Mouse (Mus musculus): ENCODE measurements around the gene Smagp. TPM values are rescaled to one million over a fixed set of nuclear protein-coding genes. Genes with fewer than 3 reads are reported as not detected.

Smagp gene
- polyA plus RNA-seq, 1 experiment from 2014 or later: 41.6 TPM

DNA sequence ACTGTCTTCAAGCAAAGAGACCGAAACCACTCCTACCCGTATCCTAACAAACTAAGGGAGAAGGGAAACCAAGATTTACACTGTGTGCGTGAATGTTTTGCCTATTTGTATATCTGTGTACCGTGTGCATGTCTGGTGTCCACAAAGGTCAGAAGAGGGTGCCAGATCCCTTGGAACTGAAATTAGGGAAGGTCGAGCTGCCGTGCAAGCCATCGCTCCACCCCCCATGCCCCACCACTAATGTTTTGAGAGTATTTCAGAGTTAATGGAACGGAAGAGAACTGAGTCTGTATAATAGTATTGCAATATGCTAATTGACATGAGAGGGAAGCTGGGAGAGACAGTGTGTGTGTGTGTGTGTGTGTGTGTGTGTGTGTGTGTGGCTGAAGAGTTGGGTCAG is 40.9 kb upstream of the Smagp start:
- no peak overlapping the region for H3K9ac ChIP-seq (replicated peaks; ENCODE audit: low read length)
- no peak for ATAC-seq (ENCODE audit: low FRiP score, low TSS enrichment)
- peaks cover 48% of the 10 kb centered on the region for H3K4me1 ChIP-seq (ENCODE audit: insufficient read depth, low read length)
- no peaks in the 10 kb centered on the region for H3K36me3 ChIP-seq (ENCODE audit: insufficient read depth, low read length)
- H3K4me2 ChIP-seq (replicated peaks; ENCODE audit: low read depth, low read length): no peak overlapping the region
- no peak overlapping the region for H3K4me3 ChIP-seq (ENCODE audit: low read length)
- H3K27me3 ChIP-seq (ENCODE audit: insufficient read depth, low read length): no peaks in the 10 kb centered on the region
- no peaks in the 10 kb centered on the region for H3K9me3 ChIP-seq (ENCODE audit: low read length)
- peak overlapping the region; percentile 85 for H3K27ac ChIP-seq (ENCODE audit: low read length)
- WGBS: 80% methylated on average over 8 of the region's 8 CpGs

- no peaks in the 10 kb centered on the region for H3K27me3 ChIP-seq (ENCODE audit: insufficient read depth, low read length)
- no peak overlapping the region for H3K4me3 ChIP-seq (ENCODE audit: low read length)
- no peak overlapping the region for H3K4me2 ChIP-seq (replicated peaks; ENCODE audit: low read depth, low read length)
- no peak overlapping the region for H3K27ac ChIP-seq (ENCODE audit: low read length)
- peaks cover 43% of the 10 kb centered on the region for H3K4me1 ChIP-seq (ENCODE audit: insufficient read depth, low read length)
- no peaks in the 10 kb centered on the region for H3K9me3 ChIP-seq (ENCODE audit: low read length)
- no peaks in the 10 kb centered on the region for H3K36me3 ChIP-seq (ENCODE audit: insufficient read depth, low read length)
- no peak for ATAC-seq (ENCODE audit: low FRiP score, low TSS enrichment)
- 80% methylated on average over 1 of the region's 1 CpGs for WGBS
- H3K9ac ChIP-seq (replicated peaks; ENCODE audit: low read length): no peak overlapping the region
Observed at GRCm38 (mm10) chr15:100676521-100676920, 39.8 kb upstream of the Smagp start.

GRCm38 (mm10) chr15:100675486-100675885 is 38.7 kb upstream of the Smagp start:
- Histone ChIP-seq H3K27me3 (ENCODE audit: insufficient read depth, low read length) (no peaks in the 10 kb centered on the region), H3K4me2 (replicated peaks; ENCODE audit: low read depth, low read length) (no peak overlapping the region), H3K4me3 (ENCODE audit: low read length) (no peak overlapping the region), H3K9me3 (ENCODE audit: low read length) (no peaks in the 10 kb centered on the region), H3K9ac (replicated peaks; ENCODE audit: low read length) (0 out of 2 replicates have a peak overlapping the region, but pooled peaks have one; percentile 31), H3K36me3 (ENCODE audit: insufficient read depth, low read length) (no peaks in the 10 kb centered on the region), H3K27ac (ENCODE audit: low read length) (0 out of 2 replicates have a peak overlapping the region, but pooled peaks have one; percentile 24), H3K4me1 (ENCODE audit: insufficient read depth, low read length) (peaks cover 34% of the 10 kb centered on the region)
- WGBS: 34% methylated on average over 3 of the region's 3 CpGs
- ATAC-seq (ENCODE audit: low FRiP score, low TSS enrichment): no peak

- no peak for ATAC-seq (ENCODE audit: low FRiP score, low TSS enrichment)
- Histone ChIP-seq H3K27ac (ENCODE audit: low read length) (no peak overlapping the region), H3K9ac (replicated peaks; ENCODE audit: low read length) (no peak overlapping the region), H3K4me2 (replicated peaks; ENCODE audit: low read depth, low read length) (no peak overlapping the region), H3K9me3 (ENCODE audit: low read length) (no peaks in the 10 kb centered on the region), H3K27me3 (ENCODE audit: insufficient read depth, low read length) (no peaks in the 10 kb centered on the region), H3K4me1 (ENCODE audit: insufficient read depth, low read length) (peaks cover 25% of the 10 kb centered on the region), H3K36me3 (ENCODE audit: insufficient read depth, low read length) (no peaks in the 10 kb centered on the region), H3K4me3 (ENCODE audit: low read length) (no peak overlapping the region)
- WGBS: 82% methylated on average over 10 of the region's 10 CpGs
Observed at GRCm38 (mm10) chr15:100674566-100674965, 37.8 kb upstream of the Smagp start.

DNA sequence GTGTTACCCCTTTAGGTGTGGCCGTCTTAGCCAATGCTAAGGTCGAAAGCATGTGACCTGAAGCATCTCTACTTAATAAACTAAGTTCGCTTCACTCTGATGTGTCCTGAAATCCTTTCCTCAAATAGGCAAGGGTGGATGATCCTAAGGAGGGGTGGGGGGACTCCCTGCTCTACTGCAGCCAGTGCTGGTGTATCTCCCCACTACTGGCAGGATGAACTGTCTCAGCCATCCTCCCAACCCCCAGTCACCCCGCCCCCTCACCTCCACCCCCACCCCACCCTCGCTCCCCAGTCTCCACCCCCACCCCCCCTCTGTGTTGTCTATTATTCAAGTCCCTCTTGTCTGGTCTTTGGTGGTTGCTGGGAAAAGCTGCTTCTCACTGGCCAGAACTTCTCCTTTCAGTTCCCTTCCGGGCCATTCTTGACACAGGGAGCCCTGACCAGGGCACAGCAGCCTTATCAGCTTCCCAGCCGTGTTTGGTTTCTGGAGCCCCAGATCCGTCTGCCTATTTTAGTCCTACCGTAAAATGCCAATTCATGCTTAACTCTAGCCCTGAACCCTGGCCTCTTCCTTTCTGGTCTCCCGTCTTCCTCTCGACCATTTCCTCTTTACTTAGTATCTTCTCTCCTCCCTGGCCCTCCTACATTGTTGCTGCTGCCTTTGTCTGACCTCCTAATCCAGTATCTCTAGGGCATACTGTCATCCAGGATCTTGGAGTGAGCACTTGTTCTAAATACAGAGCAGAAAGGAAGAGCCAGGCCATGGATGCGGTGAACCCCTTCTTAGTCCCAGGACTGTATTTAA is 37.0 kb upstream of the Smagp start:
- Histone ChIP-seq H3K9ac (replicated peaks; ENCODE audit: low read length) (no peak overlapping the region), H3K9me3 (ENCODE audit: low read length) (no peaks in the 10 kb centered on the region), H3K4me3 (ENCODE audit: low read length) (no peak overlapping the region), H3K36me3 (ENCODE audit: insufficient read depth, low read length) (no peaks in the 10 kb centered on the region), H3K4me2 (replicated peaks; ENCODE audit: low read depth, low read length) (no peak overlapping the region), H3K27me3 (ENCODE audit: insufficient read depth, low read length) (no peaks in the 10 kb centered on the region), H3K27ac (ENCODE audit: low read length) (0 out of 2 replicates have a peak overlapping the region, but pooled peaks have one; percentile 53), H3K4me1 (ENCODE audit: insufficient read depth, low read length) (peaks cover 21% of the 10 kb centered on the region)
- 53% methylated on average over 12 of the region's 12 CpGs for WGBS
- ATAC-seq (ENCODE audit: low FRiP score, low TSS enrichment): no peak

DNA sequence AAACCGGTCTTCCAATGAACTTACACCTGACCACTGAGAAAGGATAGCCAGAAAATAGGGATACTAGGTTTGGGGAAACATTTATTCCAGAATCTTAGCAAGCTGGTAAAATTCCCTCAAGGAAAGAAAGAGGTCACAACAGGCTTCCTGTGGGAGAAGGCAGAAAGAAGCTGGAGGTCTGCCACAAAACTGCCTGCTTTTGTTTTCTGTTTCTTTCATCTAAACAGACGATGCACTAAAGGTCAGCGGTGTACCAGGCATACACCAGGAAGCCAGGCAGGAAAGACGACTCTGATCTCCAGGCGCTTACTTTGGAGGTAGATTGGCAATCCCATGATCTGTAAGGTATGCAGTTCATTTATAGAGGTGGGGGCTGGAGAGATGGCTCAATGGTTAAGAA is 34.1 kb upstream of the Smagp start:
- Histone ChIP-seq H3K4me1 (ENCODE audit: insufficient read depth, low read length) (peaks cover 24% of the 10 kb centered on the region), H3K4me3 (ENCODE audit: low read length) (no peak overlapping the region), H3K9me3 (ENCODE audit: low read length) (no peaks in the 10 kb centered on the region), H3K27ac (ENCODE audit: low read length) (no peak overlapping the region), H3K36me3 (ENCODE audit: insufficient read depth, low read length) (no peaks in the 10 kb centered on the region), H3K27me3 (ENCODE audit: insufficient read depth, low read length) (no peaks in the 10 kb centered on the region), H3K4me2 (replicated peaks; ENCODE audit: low read depth, low read length) (no peak overlapping the region), H3K9ac (replicated peaks; ENCODE audit: low read length) (no peak overlapping the region)
- 73% methylated on average over 5 of the region's 5 CpGs for WGBS
- ATAC-seq (ENCODE audit: low FRiP score, low TSS enrichment): no peak

GRCm38 (mm10) chr15:100670004-100670403 is 33.3 kb upstream of the Smagp start:
- H3K9me3 ChIP-seq (ENCODE audit: low read length): no peaks in the 10 kb centered on the region
- WGBS: 84% methylated on average over 8 of the region's 8 CpGs
- peaks cover 19% of the 10 kb centered on the region for H3K4me1 ChIP-seq (ENCODE audit: insufficient read depth, low read length)
- H3K27ac ChIP-seq (ENCODE audit: low read length): no peak overlapping the region
- no peaks in the 10 kb centered on the region for H3K27me3 ChIP-seq (ENCODE audit: insufficient read depth, low read length)
- no peak overlapping the region for H3K9ac ChIP-seq (replicated peaks; ENCODE audit: low read length)
- ATAC-seq (ENCODE audit: low FRiP score, low TSS enrichment): no peak
- no peak overlapping the region for H3K4me3 ChIP-seq (ENCODE audit: low read length)
- H3K36me3 ChIP-seq (ENCODE audit: insufficient read depth, low read length): no peaks in the 10 kb centered on the region
- H3K4me2 ChIP-seq (replicated peaks; ENCODE audit: low read depth, low read length): no peak overlapping the region

GRCm38 (mm10) chr15:100669337-100669736 is 32.6 kb upstream of the Smagp start, which contains the start of gene Bin2:
Bin2 (minus strand) TSS chr15:100669553.
- ATAC-seq (ENCODE audit: low FRiP score, low TSS enrichment): no peak
- Histone ChIP-seq H3K27me3 (ENCODE audit: insufficient read depth, low read length) (no peaks in the 10 kb centered on the region), H3K27ac (ENCODE audit: low read length) (no peak within 1 kb of the TSS), H3K4me3 (ENCODE audit: low read length) (no peak within 1 kb of the TSS), H3K9me3 (ENCODE audit: low read length) (no peaks in the 10 kb centered on the region), H3K4me1 (ENCODE audit: insufficient read depth, low read length) (peaks cover 15% of the 10 kb centered on the region), H3K36me3 (ENCODE audit: insufficient read depth, low read length) (no peaks in the 10 kb centered on the region), H3K9ac (replicated peaks; ENCODE audit: low read length) (no peak within 1 kb of the TSS), H3K4me2 (replicated peaks; ENCODE audit: low read depth, low read length) (no peak within 1 kb of the TSS)
- 90% methylated on average over 20 of the region's 20 CpGs for WGBS

GRCm38 (mm10) chr15:100667871-100668545 is 31.3 kb upstream of the Smagp start:
- no peak for ATAC-seq (ENCODE audit: low FRiP score, low TSS enrichment)
- 71% methylated on average over 5 of the region's 5 CpGs for WGBS
- no peak overlapping the region for H3K4me2 ChIP-seq (replicated peaks; ENCODE audit: low read depth, low read length)
- peaks cover 15% of the 10 kb centered on the region for H3K4me1 ChIP-seq (ENCODE audit: insufficient read depth, low read length)
- no peaks in the 10 kb centered on the region for H3K27me3 ChIP-seq (ENCODE audit: insufficient read depth, low read length)
- H3K4me3 ChIP-seq (ENCODE audit: low read length): no peak overlapping the region
- H3K27ac ChIP-seq (ENCODE audit: low read length): no peak overlapping the region
- no peaks in the 10 kb centered on the region for H3K36me3 ChIP-seq (ENCODE audit: insufficient read depth, low read length)
- no peak overlapping the region for H3K9ac ChIP-seq (replicated peaks; ENCODE audit: low read length)
- H3K9me3 ChIP-seq (ENCODE audit: low read length): no peaks in the 10 kb centered on the region

GRCm38 (mm10) chr15:100667420-100667819 is 30.7 kb upstream of the Smagp start:
- Histone ChIP-seq H3K36me3 (ENCODE audit: insufficient read depth, low read length) (no peaks in the 10 kb centered on the region), H3K4me3 (ENCODE audit: low read length) (no peak overlapping the region), H3K4me1 (ENCODE audit: insufficient read depth, low read length) (peaks cover 15% of the 10 kb centered on the region), H3K27ac (ENCODE audit: low read length) (no peak overlapping the region), H3K4me2 (replicated peaks; ENCODE audit: low read depth, low read length) (no peak overlapping the region), H3K9ac (replicated peaks; ENCODE audit: low read length) (no peak overlapping the region), H3K9me3 (ENCODE audit: low read length) (no peaks in the 10 kb centered on the region), H3K27me3 (ENCODE audit: insufficient read depth, low read length) (no peaks in the 10 kb centered on the region)
- 47% methylated on average over 6 of the region's 6 CpGs for WGBS
- no peak for ATAC-seq (ENCODE audit: low FRiP score, low TSS enrichment)
